ENCODE assay signal across 8 mouse cellular contexts in genomic region chr9:64498929-64499328, GRCm38 (mm10).
DNase-seq lines count a peak whose midpoint lies in the region.

No protein-coding gene starts in this region.

- peaks cover 26% of the 10 kb centered on the region for H3K27me3 ChIP-seq in limb, embryonic 10.5 days (ENCODE audit: low read depth, poor library complexity, severe bottlenecking)

- peak; percentile 3 to 10 for DNase-seq in heart, adult 9 months (ENCODE audit: low spot score in 2 of 2)
- DNase-seq in heart, postnatal 25 days (ENCODE audit: low spot score): no peak
- DNase-seq in adrenal gland, adult 8-10 months: peak; percentile 26
- peak; percentile 66 for DNase-seq in brain, embryonic 18.5 days (ENCODE audit: low read depth, low spot score)
- DNase-seq in layer of hippocampus, adult 9-11 months: peak; percentile 33
- no peak for DNase-seq in spleen, postnatal 10 days (ENCODE audit: low spot score in 2 of 2)
- DNase-seq in kidney, adult 8-10 months: no peak
- no peak for DNase-seq in limb, embryonic 10.5 days (ENCODE audit: low spot score)

- H3K36me3 ChIP-seq in limb, embryonic 10.5 days: no peaks in the 10 kb centered on the region

- intact Hi-C loops in heart, postnatal 25 days (cut with DNase I): no loop called here

- no peak overlapping the region for H3K4me3 ChIP-seq in limb, embryonic 10.5 days

- no peaks in the 10 kb centered on the region for H3K9me3 ChIP-seq in limb, embryonic 10.5 days (replicated peaks)

- H3K4me1 ChIP-seq in limb, embryonic 10.5 days: peaks cover 25% of the 10 kb centered on the region

- H3K27ac ChIP-seq in limb, embryonic 10.5 days: no peak overlapping the region

- 85% methylated on average over 5 of the region's 5 CpGs for WGBS in limb, embryonic 10.5 days

Comparison
In these comparisons a context has a peak if more than half of its experiments do, and no peak if none do; other contexts are left out.
1. DNase-seq: peak in heart, adult 9 months (2 of 2), adrenal gland, adult 8-10 months (single experiment), brain, embryonic 18.5 days (single experiment) and layer of hippocampus, adult 9-11 months (single experiment); none in heart, postnatal 25 days (single experiment), spleen, postnatal 10 days (0 of 2), kidney, adult 8-10 months (0 of 2) and limb, embryonic 10.5 days (single experiment).